Mouse (Mus musculus) ovary, adult 2 months (tissue): ENCODE data around the gene Lrrc10b. TPM values are rescaled to one million over a fixed set of nuclear protein-coding genes. Genes with fewer than 3 reads are reported as not detected.

Experiments
- polyA plus RNA-seq: library from polyadenylated mRNA; depleted of rRNA; stranded (reverse); fragments of >200 nt; gene quantifications from 2 replicates; pipeline ENCODE4 v1.2.3, GENCODE M21; 2012; rRNA removed

Lrrc10b gene
- polyA plus RNA-seq: 46.3 and 61.4 TPM in 2 replicates

GRCm38 (mm10) chr19:10456752-10457483 is at the start of gene Lrrc10b:
Lrrc10b (minus strand) TSS chr19:10457473.

GRCm38 (mm10) chr19:10482703-10483102 is 25.4 kb upstream of the Lrrc10b start, which contains the start of gene Ppp1r32:
Ppp1r32 (minus strand) TSS chr19:10482928.

Other genes with a start within 250 kb of the Lrrc10b start
- 31.1 and 31.6 TPM in 2 replicates for gene Myrf, start 216.7 kb downstream of the Lrrc10b start, polyA plus RNA-seq
- gene Dagla, start 152.6 kb downstream of the Lrrc10b start, polyA plus RNA-seq: 15.0 and 16.1 TPM in 2 replicates
- gene Syt7, start 68.4 kb downstream of the Lrrc10b start, polyA plus RNA-seq: 42.2 and 53.2 TPM in 2 replicates
- gene Ppp1r32, start 25.5 kb upstream of the Lrrc10b start, polyA plus RNA-seq: 16.4 and 18.1 TPM in 2 replicates
- gene Cpsf7, start 67.8 kb upstream of the Lrrc10b start, polyA plus RNA-seq: 31.6 and 52.4 TPM in 2 replicates
- gene Sdhaf2, start 68.7 kb upstream of the Lrrc10b start, polyA plus RNA-seq: 19.1 and 24.4 TPM in 2 replicates
- 18.1 and 23.6 TPM in 2 replicates for gene Tmem216, start 98.8 kb upstream of the Lrrc10b start, polyA plus RNA-seq
- gene Cyb561a3, start 119.7 kb upstream of the Lrrc10b start, polyA plus RNA-seq: 41.1 and 42.6 TPM in 2 replicates
- 15.5 and 19.1 TPM in 2 replicates for gene Tmem138, start 119.9 kb upstream of the Lrrc10b start, polyA plus RNA-seq
- gene Ddb1, start 147.9 kb upstream of the Lrrc10b start, polyA plus RNA-seq: 140 and 182 TPM in 2 replicates
- 17.7 and 18.7 TPM in 2 replicates for gene Tkfc, start 148.2 kb upstream of the Lrrc10b start, polyA plus RNA-seq
- 0.47 and 1.0 TPM in 2 replicates for gene Vwce, start 176.7 kb upstream of the Lrrc10b start, polyA plus RNA-seq
- 1.4 and 2.0 TPM in 2 replicates for gene Pga5, start 220.6 kb upstream of the Lrrc10b start, polyA plus RNA-seq
- gene Vps37c, start 231.3 kb upstream of the Lrrc10b start, polyA plus RNA-seq: 31.6 and 39.4 TPM in 2 replicates